In the genomic region with DNA sequence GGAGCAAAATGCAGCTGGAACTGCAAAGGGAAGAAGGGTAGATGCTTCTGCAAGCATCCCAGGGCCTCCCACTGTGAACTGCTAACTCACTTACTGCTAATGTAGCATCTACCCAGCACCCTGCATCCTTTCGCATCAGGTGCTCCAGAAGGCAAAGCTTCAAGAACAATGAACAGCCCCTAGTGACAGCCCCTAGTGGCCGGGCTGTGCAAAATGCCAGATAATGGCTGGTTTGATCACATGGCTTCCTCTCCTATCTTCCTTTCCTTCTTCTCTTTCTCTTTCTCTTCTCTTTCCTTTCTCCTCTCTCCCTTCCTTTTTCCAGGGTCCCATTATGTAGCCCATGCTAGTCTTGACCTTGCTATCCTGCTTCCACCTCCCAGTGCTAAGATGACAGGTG, we compare ENCODE assay signal across 8 mouse cellular contexts. TPM values are rescaled to one million over a fixed set of nuclear protein-coding genes. Genes with fewer than 3 reads are reported as not detected.
A peak's percentile ranks its signal among the peaks of the same experiment; 100 is the strongest.
DNase-seq lines count a peak whose midpoint lies in the region; ATAC-seq and TF ChIP-seq lines count a peak whose summit lies in the region.

No protein-coding gene starts in this region.

- 41% methylated on average over 2 of the region's 2 CpGs for WGBS in kidney, postnatal 0 days
- 44% methylated on average over 2 of the region's 2 CpGs for WGBS in kidney, embryonic 16.5 days
- 49% methylated on average over 2 of the region's 2 CpGs for WGBS in bone marrow, adult 2 months

- no peaks in the 10 kb centered on the region for H3K79me2 ChIP-seq in CH12.LX (replicated peaks; ENCODE audit: control insufficient read depth, extremely low read depth, insufficient read depth, poor library complexity, severe bottlenecking)

- intact Hi-C loops in gastrocnemius, postnatal 36 days (cut with DNase I): no loop called here

- no peaks in the 10 kb centered on the region for H3K9me3 ChIP-seq in kidney, postnatal 0 days (replicated peaks; ENCODE audit: low read length)
- H3K9me3 ChIP-seq in kidney, embryonic 16.5 days (ENCODE audit: low read length): no peaks in the 10 kb centered on the region
- no peaks in the 10 kb centered on the region for H3K9me3 ChIP-seq in CH12.LX (replicated peaks; ENCODE audit: low read length)

- dilution Hi-C loops in CH12.LX (cut with MboI; ENCODE audit: extremely low pct_ligation_motif_present, extremely low pct_unique_long_range_greater_than_20kb, low sequenced_read_pairs): no loop called here

- TF ChIP-seq EP300 in CH12.LX (IDR thresholded peaks at IDR 0.05; ENCODE audit: low read length): no peak

- no peaks in the 10 kb centered on the region for H3K36me3 ChIP-seq in kidney, postnatal 0 days (ENCODE audit: insufficient read depth, low read length)
- H3K36me3 ChIP-seq in kidney, embryonic 16.5 days (ENCODE audit: insufficient read depth, low read length): no peaks in the 10 kb centered on the region
- no peaks in the 10 kb centered on the region for H3K36me3 ChIP-seq in CH12.LX (replicated peaks in 1 of 2; ENCODE audit: control insufficient read depth in 1 of 2, insufficient read depth in 1 of 2, low read length in 1 of 2)

- H3K9ac ChIP-seq in kidney, postnatal 0 days (ENCODE audit: low read depth, low read length): no peak overlapping the region
- no peak overlapping the region for H3K9ac ChIP-seq in kidney, embryonic 16.5 days (replicated peaks; ENCODE audit: low read length)
- H3K9ac ChIP-seq in CH12.LX (ENCODE audit: insufficient read depth, low read depth): no peak overlapping the region

- ATAC-seq in kidney, postnatal 0 days (replicated peaks; ENCODE audit: low FRiP score, low read depth): no peak
- no peak for ATAC-seq in kidney, embryonic 16.5 days (ENCODE audit: low FRiP score, low TSS enrichment)
- peak; percentile 88 for ATAC-seq in megakaryocyte-erythroid progenitor cell, adult 5-6 weeks (replicated peaks; ENCODE audit: low FRiP score, low TSS enrichment, poor library complexity, severe bottlenecking)

- H3K4me2 ChIP-seq in kidney, postnatal 0 days (ENCODE audit: low read length): no peak overlapping the region
- no peak overlapping the region for H3K4me2 ChIP-seq in kidney, embryonic 16.5 days (replicated peaks; ENCODE audit: low read depth, low read length)
- H3K4me2 ChIP-seq in CH12.LX (ENCODE audit: insufficient read depth, low read depth, poor library complexity, severe bottlenecking): peak overlapping the region; percentile 13; the same call in 1 of the 2 replicates

- no peak; the same call in 1 of the 2 replicates for TF ChIP-seq RAD21 in CH12.LX (IDR thresholded peaks at IDR 0.05; ENCODE audit: low read depth, low read length)

- H3K27me3 ChIP-seq in kidney, postnatal 0 days (ENCODE audit: insufficient read depth, low read length): no peaks in the 10 kb centered on the region
- no peaks in the 10 kb centered on the region for H3K27me3 ChIP-seq in kidney, embryonic 16.5 days (ENCODE audit: insufficient read depth, low read length)
- H3K27me3 ChIP-seq in CH12.LX (replicated peaks): peaks cover 2% of the 10 kb centered on the region

- H3K4me3 ChIP-seq in kidney, postnatal 0 days (replicated peaks; ENCODE audit: low read depth, low read length): no peak overlapping the region
- H3K4me3 ChIP-seq in kidney, embryonic 16.5 days (ENCODE audit: low read length): no peak overlapping the region
- H3K4me3 ChIP-seq in CH12.LX (replicated peaks in 1 of 3; ENCODE audit: low read depth in 2 of 3, low read length in 2 of 3, poor library complexity in 1 of 3): no peak overlapping the region
- H3K4me3 ChIP-seq in bone marrow, adult 2 months (replicated peaks; ENCODE audit: control insufficient read depth, low read depth, low read length): no peak overlapping the region

- no peaks in the 10 kb centered on the region for H3K4me1 ChIP-seq in kidney, postnatal 0 days (replicated peaks; ENCODE audit: insufficient read depth, low read length)
- H3K4me1 ChIP-seq in kidney, embryonic 16.5 days (ENCODE audit: insufficient read depth, low read length): 0 out of 2 replicates have a peak, but pooled peaks cover 4% of the 10 kb centered on the region
- H3K4me1 ChIP-seq in CH12.LX (ENCODE audit: control insufficient read depth in 1 of 2, insufficient read depth in 2 of 2): peaks cover 0 to 6% of the 10 kb centered on the region in 2 experiments; a peak in 2 of 4 replicates
- no peaks in the 10 kb centered on the region; the same call in 1 of the 2 replicates for H3K4me1 ChIP-seq in bone marrow, adult 2 months (ENCODE audit: control insufficient read depth, insufficient read depth, low read length)

- H3K27ac ChIP-seq in kidney, postnatal 0 days: no peak overlapping the region
- no peak overlapping the region for H3K27ac ChIP-seq in kidney, embryonic 16.5 days (ENCODE audit: low read length)
- no peak overlapping the region for H3K27ac ChIP-seq in CH12.LX (ENCODE audit: insufficient read depth, low read depth)
- H3K27ac ChIP-seq in bone marrow, adult 2 months (ENCODE audit: control insufficient read depth, insufficient read depth, low read depth, low read length, poor library complexity): no peak overlapping the region

- in situ Hi-C loops in CH12.LX (cut with MboI; ENCODE audit: low pct_ligation_motif_present, low pct_unique_long_range_greater_than_20kb, low sequenced_read_pairs): no loop called here

- peak; percentile 16 for DNase-seq in kidney, postnatal 0 days (ENCODE audit: low spot score)
- peak; percentile 58 for DNase-seq in CH12.LX (ENCODE audit: extremely low read depth)
- no peak for DNase-seq in frontal cortex, postnatal 14 days (ENCODE audit: low spot score in 2 of 2)
- DNase-seq in heart, adult 9 months (ENCODE audit: low spot score in 2 of 2): no peak
- no peak for DNase-seq in gastrocnemius, postnatal 36 days

- peak; percentile 61 for TF ChIP-seq CTCF in kidney, postnatal 0 days (IDR thresholded peaks at IDR 0.05; ENCODE audit: low read depth)
- peak; percentile 78 to 86 for TF ChIP-seq CTCF in CH12.LX (conservative IDR thresholded peaks at IDR 0.05 in 1 of 2, IDR thresholded peaks at IDR 0.05 in 1 of 2; ENCODE audit: low read depth in 2 of 2, low read length in 2 of 2)
- peak; percentile 43; the same call in 1 of the 2 replicates for TF ChIP-seq CTCF in bone marrow, adult 2 months (IDR thresholded peaks at IDR 0.05; ENCODE audit: control insufficient read depth, insufficient read depth, low read length)

- no peak for TF ChIP-seq POLR2A in CH12.LX (IDR thresholded peaks at IDR 0.05; ENCODE audit: low read depth, low read length)
- no peak for TF ChIP-seq POLR2A in bone marrow, adult 2 months (IDR thresholded peaks at IDR 0.05; ENCODE audit: borderline replicate concordance, control insufficient read depth, low read depth, low read length)

TF ChIP-seq in CH12.LX, 34 proteins besides CTCF, POLR2A, EP300 and RAD21:
- TF ChIP-seq MAX (IDR thresholded peaks at IDR 0.05; ENCODE audit: low read length): peak; percentile 68
- TF ChIP-seq MYC (IDR thresholded peaks at IDR 0.05; ENCODE audit: low read depth, low read length): 0 out of 2 replicates have a peak, but pooled peaks have one; percentile 48
- TF ChIP-seq USF2 (conservative IDR thresholded peaks at IDR 0.05; ENCODE audit: low read depth, low read length): peak; percentile 47; the same call in 1 of the 2 replicates
- TF ChIP-seq ELF1 (IDR thresholded peaks at IDR 0.05; ENCODE audit: low read depth, low read length): no peak
- peak; percentile 54 for TF ChIP-seq USF1 (IDR thresholded peaks at IDR 0.05; ENCODE audit: low read depth, low read length)
- TF ChIP-seq UBTF (IDR thresholded peaks at IDR 0.05; ENCODE audit: low read depth, low read length): no peak
- no peak for TF ChIP-seq MXI1 (IDR thresholded peaks at IDR 0.05; ENCODE audit: low read depth, low read length)

RNA-seq across cellular contexts. Expression of gene Myh11, which starts 48.6 kb away (rescaled TPM):
- 11.5 and 12.6 TPM in 2 replicates for polyA plus RNA-seq in kidney, postnatal 0 days (2015; fragmentation: Nextera tagmentation; extraction: Ambion mirVana)
- 12.0 and 33.7 TPM in 2 replicates for polyA plus RNA-seq in kidney, embryonic 16.5 days (2015; fragmentation: Nextera tagmentation; extraction: Ambion mirVana)
- total RNA-seq in CH12.LX (2012; rRNA removed) (0.04 TPM in 2 replicates), CH12.LX (2014; rRNA removed) (0.04 and 0.05 TPM in 2 replicates)
- polyA plus RNA-seq in CH12.LX (2012; ENCODE audit: insufficient read length, low read depth): 0.06 and 0.18 TPM in 2 replicates
- 0.31 and 1.1 TPM in 2 replicates for polyA plus RNA-seq in bone marrow, adult 2 months (2011; ENCODE audit: insufficient read depth, insufficient read length, low replicate concordance, missing spikeins)
- 0.15 TPM in 1 of 2 replicates, not detected in the other for total RNA-seq in megakaryocyte-erythroid progenitor cell, adult 5-6 weeks (2014; fragmentation: Nextera tagmentation)
- 0.09 TPM in 1 of 2 replicates, not detected in the other for total RNA-seq in megakaryocyte-erythroid progenitor cell, adult 5-6 weeks (2017)
- total RNA-seq in gastrocnemius, postnatal 36 days (2021): 10 to 100 TPM; 14.1 to 17.6 TPM

Comparison
In these comparisons a context has a peak if more than half of its experiments do, and no peak if none do; other contexts are left out.
1. DNase-seq: peak in kidney, postnatal 0 days (single experiment) and CH12.LX (single experiment); none in frontal cortex, postnatal 14 days (0 of 2), heart, adult 9 months (0 of 2) and gastrocnemius, postnatal 36 days (0 of 2).
2. Peak in every context shown above with its lines, with median percentiles within 50 percentile points of each other: CTCF ChIP-seq.